9 mouse cellular contexts compared by ENCODE assay signal in the genomic region with DNA sequence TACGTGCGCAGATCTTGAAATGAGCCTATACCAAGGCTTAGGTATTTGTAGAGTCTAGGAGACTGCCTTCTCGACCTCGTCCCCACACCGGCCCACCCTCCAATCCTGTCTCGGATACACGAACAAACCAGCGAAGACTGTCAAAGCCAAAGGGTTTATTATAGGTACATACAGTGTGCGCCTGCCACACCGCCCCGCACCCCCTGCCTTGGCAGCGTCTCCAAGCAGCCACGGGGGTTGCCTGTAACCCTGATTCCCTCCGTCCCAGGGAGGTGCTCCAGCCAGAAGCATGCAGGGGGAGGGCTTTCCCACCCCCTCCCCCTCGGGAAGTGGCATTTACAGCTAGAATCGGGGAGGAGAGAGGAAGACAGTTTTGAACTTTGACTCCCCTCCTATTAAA. TPM values are rescaled to one million over a fixed set of nuclear protein-coding genes. Genes with fewer than 3 reads are reported as not detected.
A peak's percentile ranks its signal among the peaks of the same experiment; 100 is the strongest.
DNase-seq lines count a peak whose midpoint lies in the region; ATAC-seq and TF ChIP-seq lines count a peak whose summit lies in the region.
"Had no signal": no experiment of that assay in that cellular context is flagged by ENCODE, and none has a peak within 500 bp of the region (broad histone marks: within the 10 kb centered on the region; RNA-seq: fewer than 3 reads in every experiment).

No protein-coding gene starts in this region.

- TF ChIP-seq POLR2A in bone marrow, adult 2 months (IDR thresholded peaks at IDR 0.05; ENCODE audit: borderline replicate concordance, control insufficient read depth, low read depth, low read length), result no peak
- no peak for TF ChIP-seq POLR2A in kidney, adult 2 months (IDR thresholded peaks at IDR 0.05; ENCODE audit: low read depth, low read length)

- H3K4me1 ChIP-seq in bone marrow, adult 2 months (ENCODE audit: control insufficient read depth, insufficient read depth, low read length), result no peaks in the 10 kb centered on the region; the same call in 1 of the 2 replicates
- H3K4me1 ChIP-seq in kidney, adult 2 months (ENCODE audit: control insufficient read depth, insufficient read depth, low read length), result no peaks in the 10 kb centered on the region; the same call in 1 of the 2 replicates
- H3K4me1 ChIP-seq in lung, embryonic 15.5 days, result peaks cover 36% of the 10 kb centered on the region
- H3K4me1 ChIP-seq in stomach, embryonic 14.5 days (ENCODE audit: control insufficient read depth, insufficient read depth, low read length), result peaks cover 23% of the 10 kb centered on the region

- under 1% methylated on average over 16 of the region's 16 CpGs for WGBS in bone marrow, adult 2 months
- under 1% methylated on average over 16 of the region's 16 CpGs for WGBS in kidney, adult 2 months
- WGBS in lung, embryonic 15.5 days, result 2% methylated on average over 16 of the region's 16 CpGs
- WGBS in stomach, embryonic 14.5 days, result 1% methylated on average over 16 of the region's 16 CpGs

- peak; percentile 97 for DNase-seq in heart, adult 11 months
- no peak for DNase-seq in heart, postnatal 25 days (ENCODE audit: low spot score)
- peak; percentile 7 for DNase-seq in heart, adult 8-10 months (ENCODE audit: low spot score)
- DNase-seq in kidney, adult 2 months, result peak; percentile 52
- DNase-seq in gastrocnemius, adult 8-10 months (ENCODE audit: low spot score in 2 of 2), result no peak

- H3K4me2 ChIP-seq in lung, embryonic 15.5 days, result peak overlapping the region; percentile 81
- H3K4me2 ChIP-seq in stomach, embryonic 14.5 days (replicated peaks; ENCODE audit: low read depth, low read length), result peak overlapping the region; percentile 85

- ATAC-seq in lung, embryonic 15.5 days (ENCODE audit: borderline replicate concordance, extremely low read depth, low FRiP score, low TSS enrichment), result peak; percentile 23
- peak; percentile 30 for ATAC-seq in stomach, embryonic 14.5 days (ENCODE audit: insufficient number of reproducible peaks, insufficient read depth, low FRiP score, low read depth)

- H3K9me3 ChIP-seq in lung, embryonic 15.5 days, result no peaks in the 10 kb centered on the region
- no peaks in the 10 kb centered on the region for H3K9me3 ChIP-seq in stomach, embryonic 14.5 days (ENCODE audit: control insufficient read depth, low read depth, low read length)

- no peaks in the 10 kb centered on the region for H3K27me3 ChIP-seq in kidney, adult 2 months (replicated peaks; ENCODE audit: control insufficient read depth, insufficient read depth, low read length)
- H3K27me3 ChIP-seq in lung, embryonic 15.5 days, result no peaks in the 10 kb centered on the region
- H3K27me3 ChIP-seq in stomach, embryonic 14.5 days (ENCODE audit: control insufficient read depth, insufficient read depth, low read length), result no peaks in the 10 kb centered on the region

- intact Hi-C loops in heart, postnatal 25 days (cut with DNase I), result no loop called here

- peak overlapping the region; percentile 80 for H3K4me3 ChIP-seq in bone marrow, adult 2 months (replicated peaks; ENCODE audit: control insufficient read depth, low read depth, low read length)
- peak overlapping the region; percentile 86 for H3K4me3 ChIP-seq in kidney, adult 2 months (ENCODE audit: insufficient read depth, low read depth, low read length)
- H3K4me3 ChIP-seq in lung, embryonic 15.5 days, result peak overlapping the region; percentile 78
- H3K4me3 ChIP-seq in stomach, embryonic 14.5 days (ENCODE audit: low read depth, low read length), result peak overlapping the region; percentile 61

- peak overlapping the region; percentile 91 for H3K27ac ChIP-seq in bone marrow, adult 2 months (ENCODE audit: control insufficient read depth, insufficient read depth, low read depth, low read length, poor library complexity)
- H3K27ac ChIP-seq in kidney, adult 2 months (ENCODE audit: insufficient read depth, low read depth, low read length), result peak overlapping the region; percentile 11; the same call in 1 of the 2 replicates
- H3K27ac ChIP-seq in lung, embryonic 15.5 days, result peak overlapping the region; percentile 84
- peak overlapping the region; percentile 93 for H3K27ac ChIP-seq in stomach, embryonic 14.5 days (ENCODE audit: low read length)

- no peaks in the 10 kb centered on the region for H3K36me3 ChIP-seq in kidney, adult 2 months (ENCODE audit: control insufficient read depth, insufficient read depth, low read length)
- peaks cover 8% of the 10 kb centered on the region; the same call in 1 of the 2 replicates for H3K36me3 ChIP-seq in lung, embryonic 15.5 days
- 0 out of 2 replicates have a peak, but pooled peaks cover 5% of the 10 kb centered on the region for H3K36me3 ChIP-seq in stomach, embryonic 14.5 days (ENCODE audit: control insufficient read depth, insufficient read depth, low read length)

- TF ChIP-seq CTCF in bone marrow, adult 2 months (IDR thresholded peaks at IDR 0.05; ENCODE audit: control insufficient read depth, insufficient read depth, low read length), result no peak
- no peak for TF ChIP-seq CTCF in kidney, adult 2 months (conservative IDR thresholded peaks at IDR 0.05; ENCODE audit: insufficient read depth, insufficient read length, low read depth, low read length)

- peak overlapping the region; percentile 40 for H3K9ac ChIP-seq in lung, embryonic 15.5 days
- peak overlapping the region; percentile 15; the same call in 1 of the 2 replicates for H3K9ac ChIP-seq in stomach, embryonic 14.5 days (replicated peaks; ENCODE audit: low read depth, low read length)

RNA-seq across cellular contexts. Expression of gene Shkbp1, which starts 0.4 kb away (rescaled TPM):
- total RNA-seq in heart, postnatal 25 days (2021), result 1 to 10 TPM; 6.4 to 8.2 TPM
- 44.6 and 80.0 TPM in 2 replicates for polyA plus RNA-seq in bone marrow, adult 2 months (2011; ENCODE audit: insufficient read depth, insufficient read length, low replicate concordance, missing spikeins)
- 1 to 10 TPM; 4.8 to 8.0 (median 6.0) TPM for total RNA-seq in heart, adult 8-10 months (2022)
- 39.2 and 45.5 TPM in 2 replicates for polyA plus RNA-seq in kidney, adult 2 months (2012; rRNA removed)
- polyA plus RNA-seq in lung, embryonic 15.5 days (2015; fragmentation: Nextera tagmentation; extraction: Ambion mirVana), result 48.3 and 51.4 TPM in 2 replicates
- polyA plus RNA-seq in stomach, embryonic 14.5 days (2014; fragmentation: Nextera tagmentation; extraction: Ambion mirVana), result 41.5 and 41.6 TPM in 2 replicates
- total RNA-seq in gastrocnemius, adult 8-10 months (2022), result 1 to 10 TPM; 1.8 to 3.9 (median 2.7) TPM

RNA-seq across cellular contexts. Expression of gene Gm20479, which starts 1.0 kb away (rescaled TPM):
- total RNA-seq in heart, postnatal 25 days (2021), result not detected
- not detected in 2 replicates for polyA plus RNA-seq in bone marrow, adult 2 months (2011; ENCODE audit: insufficient read depth, insufficient read length, low replicate concordance, missing spikeins)
- total RNA-seq in heart, adult 8-10 months (2022), result not detected
- polyA plus RNA-seq in kidney, adult 2 months (2012; rRNA removed), result 0.39 TPM in 1 of 2 replicates, not detected in the other
- 0.79 and 1.3 TPM in 2 replicates for polyA plus RNA-seq in lung, embryonic 15.5 days (2015; fragmentation: Nextera tagmentation; extraction: Ambion mirVana)
- 0.53 and 1.9 TPM in 2 replicates for polyA plus RNA-seq in stomach, embryonic 14.5 days (2014; fragmentation: Nextera tagmentation; extraction: Ambion mirVana)
- under 1 TPM in 1 of 4 experiments, not detected in 3; 0.53 TPM for total RNA-seq in gastrocnemius, adult 8-10 months (2022)
- total RNA-seq: heart, postnatal 36 days had no signal

RNA-seq across cellular contexts. Expression of gene Ltbp4, which starts 18.8 kb away (rescaled TPM):
- 100 to 1,000 TPM; 210 to 247 TPM for total RNA-seq in heart, postnatal 25 days (2021)
- 1.3 and 5.8 TPM in 2 replicates for polyA plus RNA-seq in bone marrow, adult 2 months (2011; ENCODE audit: insufficient read depth, insufficient read length, low replicate concordance, missing spikeins)
- total RNA-seq in heart, adult 8-10 months (2022), result 100 to 1,000 TPM; 166 to 198 (median 187) TPM
- polyA plus RNA-seq in kidney, adult 2 months (2012; rRNA removed), result 76.9 and 84.7 TPM in 2 replicates
- polyA plus RNA-seq in lung, embryonic 15.5 days (2015; fragmentation: Nextera tagmentation; extraction: Ambion mirVana), result 96.2 and 102 TPM in 2 replicates
- polyA plus RNA-seq in stomach, embryonic 14.5 days (2014; fragmentation: Nextera tagmentation; extraction: Ambion mirVana), result 178 and 189 TPM in 2 replicates
- total RNA-seq in gastrocnemius, adult 8-10 months (2022), result 10 to 100 TPM; 33.6 to 50.3 (median 43.1) TPM

Comparison
In these comparisons a context has a peak if more than half of its experiments do, and no peak if none do; other contexts are left out.
1. DNase-seq: peak in heart, adult 11 months (single experiment), heart, adult 8-10 months (single experiment) and kidney, adult 2 months (single experiment); none in heart, postnatal 25 days (single experiment) and gastrocnemius, adult 8-10 months (0 of 2).
2. H3K27ac ChIP-seq: peak in every context shown above with its lines; median percentile 93 in stomach, embryonic 14.5 days; 91 in bone marrow, adult 2 months; 84 in lung, embryonic 15.5 days; 11 in kidney, adult 2 months.
3. RNA of gene Ltbp4, which starts 18.8 kb away (polyA plus RNA-seq): 178 to 189 TPM in stomach, embryonic 14.5 days, 96.2 to 102 TPM in lung, embryonic 15.5 days and 76.9 to 84.7 TPM in kidney, adult 2 months; 1.3 to 5.8 TPM in bone marrow, adult 2 months; every median in the first group is over 10 times any median in the second.
4. Peak in every context shown above with its lines, with median percentiles within 50 percentile points of each other: H3K4me3 ChIP-seq.